Mouse (Mus musculus) leukemia stem cell, adult 10-12 weeks (primary cell): Measurements from ENCODE around the gene Cd36. TPM values are rescaled to one million over a fixed set of nuclear protein-coding genes. Genes with fewer than 3 reads are reported as not detected.

Experiments used
- polyA plus RNA-seq: library from polyadenylated mRNA; stranded (reverse); fragments of >175 nt; gene quantifications from 2 replicates; pipeline ENCODE4 v1.2.3, GENCODE M21; 2012; ENCODE audit warnings: low replicate concordance

Cd36 gene
- 0.17 and 2.1 TPM in 2 replicates for polyA plus RNA-seq

GRCm38 (mm10) chr5:17888598-17888997 is at the start of gene Cd36:
Cd36 (minus strand) TSS chr5:17888801.

Other genes with a start within 250 kb of the Cd36 start
- 0.22 TPM in 1 of 2 replicates, not detected in the other for gene Gnat3, start 73.7 kb upstream of the Cd36 start, polyA plus RNA-seq